Mouse (Mus musculus): Measurements from ENCODE around the gene Kdm4a.

DNA sequence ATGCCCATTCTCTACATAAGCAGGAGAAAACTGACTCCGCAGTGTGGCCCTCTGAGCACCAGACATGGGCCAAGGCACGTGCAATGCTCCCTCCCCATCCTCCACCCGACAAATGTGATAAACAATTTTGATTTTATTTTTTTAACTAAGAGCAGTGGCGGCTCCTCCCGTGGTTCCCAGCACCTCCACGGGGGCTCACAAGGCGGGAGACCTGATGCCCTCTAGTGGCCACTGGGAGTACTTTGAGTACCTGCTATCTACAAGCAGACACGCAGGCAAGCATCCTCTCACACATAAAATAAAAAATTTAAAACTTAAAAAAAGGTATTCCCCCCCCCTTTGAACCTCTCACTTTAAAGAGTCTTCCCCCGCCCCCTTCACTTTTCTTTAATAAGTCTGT, 8.8 kb downstream of the Kdm4a start:
- TF ChIP-seq CTCF (IDR thresholded peaks at IDR 0.05; ENCODE audit: low read depth) (peak; percentile 58), EP300 (IDR thresholded peaks at IDR 0.05; ENCODE audit: low read depth) (no peak)
